Mouse (Mus musculus) testis, postnatal 10 days (tissue): ENCODE results near the gene Sema3d.
A peak's percentile ranks its signal among the peaks of the same experiment; 100 is the strongest.

Experiments
- DNase-seq: peaks from one replicate; pipeline ENCODE4 v3.0.0; 2021; ENCODE audit warnings: low spot score

Gene Sema3d

GRCm38 (mm10) chr5:12383133-12383959, at the start of gene Sema3d:
Sema3d (plus strand) TSS chr5:12383385.
- DNase-seq: peak; percentile 81

GRCm38 (mm10) chr5:12377261-12377660, 5.9 kb upstream of the Sema3d start:
- DNase-seq: no peak

- no peak for DNase-seq
These were observed 4.3 kb upstream of the Sema3d start for GRCm38 (mm10) chr5:12378900-12379299.

GRCm38 (mm10) chr5:12382010-12382409, 1.2 kb upstream of the Sema3d start:
- DNase-seq: no peak

GRCm38 (mm10) chr5:12383960-12384285, 738 bp downstream of the Sema3d start:
- no peak for DNase-seq

- no peak for DNase-seq
These were observed 9.5 kb downstream of the Sema3d start for GRCm38 (mm10) chr5:12392667-12393066.

GRCm38 (mm10) chr5:12399271-12399670, 16.1 kb downstream of the Sema3d start:
- DNase-seq: no peak

GRCm38 (mm10) chr5:12404229-12404628, 21.0 kb downstream of the Sema3d start:
- no peak for DNase-seq

- no peak for DNase-seq
These were observed 29.4 kb downstream of the Sema3d start for GRCm38 (mm10) chr5:12412595-12412994.

GRCm38 (mm10) chr5:12423264-12423663, 40.1 kb downstream of the Sema3d start:
- no peak for DNase-seq

- DNase-seq: no peak
These were observed 58.6 kb downstream of the Sema3d start for GRCm38 (mm10) chr5:12441737-12442136.

GRCm38 (mm10) chr5:12442176-12443105, 59.3 kb downstream of the Sema3d start:
- no peak for DNase-seq

GRCm38 (mm10) chr5:12451089-12451488, 67.9 kb downstream of the Sema3d start:
- DNase-seq: no peak

GRCm38 (mm10) chr5:12454946-12455345, 71.8 kb downstream of the Sema3d start:
- DNase-seq: no peak

- DNase-seq: no peak
These were observed 74.3 kb downstream of the Sema3d start for GRCm38 (mm10) chr5:12457509-12457908.

- DNase-seq: no peak
These were observed 84.6 kb downstream of the Sema3d start for GRCm38 (mm10) chr5:12467568-12468336.

GRCm38 (mm10) chr5:12474904-12475638, 91.9 kb downstream of the Sema3d start:
- no peak for DNase-seq

- no peak for DNase-seq
These were observed 92.4 kb downstream of the Sema3d start for GRCm38 (mm10) chr5:12475639-12475916.

- DNase-seq: no peak
These were observed 104.7 kb downstream of the Sema3d start for GRCm38 (mm10) chr5:12487926-12488325.

GRCm38 (mm10) chr5:12491704-12492103, 108.5 kb downstream of the Sema3d start:
- no peak for DNase-seq

- no peak for DNase-seq
These were observed 115.2 kb downstream of the Sema3d start for GRCm38 (mm10) chr5:12498227-12498928.
